Mouse (Mus musculus) brain, embryonic 14.5 days (tissue): Measurements from ENCODE around the gene B3gnt2.

ENCODE experiments used
- CTCF ChIP-seq: fragments of 200-500 bp; IDR thresholded peaks from 2 replicates; pipeline ENCODE4 v1.5.1; 2012; ENCODE audit warnings: inconsistent platforms, mild to moderate bottlenecking, moderate library complexity, borderline replicate concordance; ENCODE audit not compliant: insufficient read depth, insufficient read length; ENCODE audit errors: extremely low read depth
- POLR2A ChIP-seq: fragments of 200-500 bp; IDR thresholded peaks from 2 replicates; pipeline ENCODE4 v1.6.1; 2012; ENCODE audit warnings: mild to moderate bottlenecking, inconsistent platforms, borderline replicate concordance; ENCODE audit not compliant: poor library complexity, insufficient read depth, insufficient read length, severe bottlenecking; ENCODE audit errors: extremely low read depth

DNA sequence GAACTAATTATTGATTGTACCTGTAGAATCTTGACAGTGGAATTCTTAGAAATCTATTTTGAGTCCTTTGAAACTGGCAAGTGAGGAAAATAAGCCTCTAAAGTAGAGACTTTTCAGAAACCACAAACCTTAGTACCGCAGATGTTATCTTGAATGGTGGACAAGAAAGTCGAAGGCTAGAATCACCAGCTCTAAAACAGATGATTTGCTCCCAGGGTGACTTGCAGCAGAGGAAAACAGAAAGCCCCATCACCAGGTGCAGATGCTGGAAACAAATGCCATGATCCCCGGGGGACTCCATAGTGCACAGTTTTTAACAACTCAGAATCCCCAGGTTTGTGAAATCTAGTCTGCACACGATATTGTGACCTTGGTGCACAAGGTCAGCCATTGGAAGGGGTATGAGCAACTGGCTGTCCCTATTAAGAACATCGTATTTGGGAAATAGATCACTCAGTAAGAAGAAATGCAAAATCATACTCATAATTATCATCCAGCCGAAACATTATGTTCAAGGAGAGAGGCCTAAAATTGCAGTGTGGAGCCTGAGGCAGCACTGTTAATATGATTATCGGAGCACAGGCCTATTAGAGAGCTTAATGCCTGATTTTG, 5.0 kb upstream of the B3gnt2 start:
- no peak for TF ChIP-seq CTCF
- TF ChIP-seq POLR2A, result no peak
